13 mouse cellular contexts compared by ENCODE assay signal in genomic region chr8:46202350-46202749, GRCm38 (mm10). TPM values are rescaled to one million over a fixed set of nuclear protein-coding genes. Genes with fewer than 3 reads are reported as not detected.
DNase-seq lines count a peak whose midpoint lies in the region; ATAC-seq and TF ChIP-seq lines count a peak whose summit lies in the region.
"Had no signal": no experiment of that assay in that cellular context is flagged by ENCODE, and none has a peak within 500 bp of the region (broad histone marks: within the 10 kb centered on the region; RNA-seq: fewer than 3 reads in every experiment).

No protein-coding gene starts in this region.

- H3K36me3 ChIP-seq in neural tube, embryonic 11.5 days (ENCODE audit: control insufficient read depth, insufficient read depth, low read length): peaks cover 13% of the 10 kb centered on the region
- peaks cover 56% of the 10 kb centered on the region for H3K36me3 ChIP-seq in neural tube, embryonic 15.5 days
- H3K36me3 ChIP-seq in G1E (replicated peaks): peaks cover 72% of the 10 kb centered on the region

- 0 out of 2 replicates have a peak, but pooled peaks have one; percentile 16 for TF ChIP-seq CTCF in G1E (IDR thresholded peaks at IDR 0.05; ENCODE audit: low read depth, low read length)

- intact Hi-C loops in heart, postnatal 36 days (cut with DNase I): no loop called here

- H3K9ac ChIP-seq in neural tube, embryonic 11.5 days (ENCODE audit: low read length): no peak overlapping the region
- no peak overlapping the region for H3K9ac ChIP-seq in neural tube, embryonic 15.5 days (replicated peaks)
- H3K9ac ChIP-seq: lung, embryonic 15.5 days had no signal

- H3K4me2 ChIP-seq in neural tube, embryonic 11.5 days (ENCODE audit: low read depth): no peak overlapping the region
- H3K4me2 ChIP-seq in neural tube, embryonic 15.5 days: no peak overlapping the region
- H3K4me2 ChIP-seq: lung, embryonic 15.5 days had no signal

- 83% methylated on average over 6 of the region's 6 CpGs for WGBS in neural tube, embryonic 11.5 days
- 85% methylated on average over 6 of the region's 6 CpGs for WGBS in neural tube, embryonic 15.5 days

- no peaks in the 10 kb centered on the region for H3K4me1 ChIP-seq in neural tube, embryonic 11.5 days (ENCODE audit: control insufficient read depth, insufficient read depth, low read length)
- peaks cover 9% of the 10 kb centered on the region for H3K4me1 ChIP-seq in neural tube, embryonic 15.5 days
- H3K4me1 ChIP-seq in G1E (ENCODE audit: insufficient read depth, low read depth, low read length): peaks cover 4% of the 10 kb centered on the region; the same call in 1 of the 2 replicates
- H3K4me1 ChIP-seq: hindbrain, embryonic 10.5 days; lung, embryonic 15.5 days had no signal

- no peaks in the 10 kb centered on the region for H3K27me3 ChIP-seq in neural tube, embryonic 11.5 days (ENCODE audit: control insufficient read depth, insufficient read depth, low read length)
- no peaks in the 10 kb centered on the region for H3K27me3 ChIP-seq in neural tube, embryonic 15.5 days (replicated peaks)
- no peaks in the 10 kb centered on the region for H3K27me3 ChIP-seq in G1E (ENCODE audit: insufficient read depth, low read length)
- H3K27me3 ChIP-seq: lung, embryonic 15.5 days had no signal

- peak; percentile 52 for DNase-seq in heart, postnatal 4 days
- no peak for DNase-seq in heart, postnatal 36 days
- DNase-seq in neural tube, embryonic 11.5 days (ENCODE audit: low spot score): no peak
- no peak for DNase-seq in G1E (ENCODE audit: low spot score)
- no peak for DNase-seq in urinary bladder, postnatal 10 days (ENCODE audit: low spot score)
- DNase-seq in gastrocnemius, adult 18-20 months (ENCODE audit: low spot score): no peak
- DNase-seq: adrenal gland, postnatal 25 days; cerebellum, adult 18-20 months; kidney, postnatal 25 days had no signal

- ATAC-seq in neural tube, embryonic 11.5 days (ENCODE audit: insufficient read depth, low FRiP score, low TSS enrichment): 0 out of 2 replicates have a peak, but pooled peaks have one; percentile 38
- ATAC-seq in neural tube, embryonic 15.5 days (ENCODE audit: low FRiP score): no peak
- no peak; the same call in 1 of the 2 replicates for ATAC-seq in G1E (ENCODE audit: extremely low read depth, insufficient number of reproducible peaks, low FRiP score, poor library complexity, severe bottlenecking)
- peak; percentile 20; the same call in 1 of the 2 replicates for ATAC-seq in neutrophil, adult 5-6 weeks (ENCODE audit: extremely low read depth, insufficient number of reproducible peaks, low FRiP score, poor library complexity, severe bottlenecking)

- no peaks in the 10 kb centered on the region for H3K9me3 ChIP-seq in neural tube, embryonic 11.5 days (ENCODE audit: control insufficient read depth, low read length)
- H3K9me3 ChIP-seq in neural tube, embryonic 15.5 days (replicated peaks): no peaks in the 10 kb centered on the region
- no peaks in the 10 kb centered on the region for H3K9me3 ChIP-seq in G1E (replicated peaks)
- H3K9me3 ChIP-seq: hindbrain, embryonic 10.5 days; lung, embryonic 15.5 days had no signal

- H3K27ac ChIP-seq in neural tube, embryonic 11.5 days (ENCODE audit: low read depth, low read length): no peak overlapping the region
- no peak overlapping the region for H3K27ac ChIP-seq in neural tube, embryonic 15.5 days (replicated peaks)
- H3K27ac ChIP-seq: hindbrain, embryonic 10.5 days; lung, embryonic 15.5 days had no signal

- no peak overlapping the region for H3K4me3 ChIP-seq in neural tube, embryonic 11.5 days (ENCODE audit: low read depth, low read length)
- no peak overlapping the region for H3K4me3 ChIP-seq in neural tube, embryonic 15.5 days (replicated peaks)
- no peak overlapping the region for H3K4me3 ChIP-seq in G1E (ENCODE audit: low read depth, low read length)
- H3K4me3 ChIP-seq: hindbrain, embryonic 10.5 days; lung, embryonic 15.5 days had no signal

RNA-seq across cellular contexts. Expression of gene Slc25a4, which starts 8.7 kb away (rescaled TPM):
- total RNA-seq in heart, postnatal 4 days (2021): 1,000 to 10,000 TPM; 3,101 to 3,310 TPM
- total RNA-seq in heart, postnatal 36 days (2021): 1,000 to 10,000 TPM; 5,098 to 5,396 TPM
- 539 and 548 TPM in 2 replicates for polyA plus RNA-seq in neural tube, embryonic 11.5 days (2014; fragmentation: Nextera tagmentation; extraction: Ambion mirVana)
- 979 and 1,100 TPM in 2 replicates for polyA plus RNA-seq in neural tube, embryonic 15.5 days (2015; fragmentation: Nextera tagmentation; extraction: Ambion mirVana)
- total RNA-seq in G1E (2014; fragmentation: Nextera tagmentation) (80.9 and 81.6 TPM in 2 replicates), G1E (2017) (160 and 177 TPM in 2 replicates)
- 35.2 and 50.4 TPM in 2 replicates for polyA plus RNA-seq in G1E (2012)
- 26.7 and 45.7 TPM in 2 replicates for total RNA-seq in neutrophil, adult 5-6 weeks (2017)
- 1,000 to 10,000 TPM; 2,853 to 2,971 TPM for total RNA-seq in gastrocnemius, adult 18-20 months (2021)

RNA-seq across cellular contexts. Expression of gene Snx25, which starts 50.4 kb away (rescaled TPM):
- total RNA-seq in heart, postnatal 4 days (2021): 10 to 100 TPM; 12.2 to 12.7 TPM
- total RNA-seq in heart, postnatal 36 days (2021): 10 to 100 TPM; 10.5 to 10.8 TPM
- 6.5 and 8.5 TPM in 2 replicates for polyA plus RNA-seq in neural tube, embryonic 11.5 days (2014; fragmentation: Nextera tagmentation; extraction: Ambion mirVana)
- 11.2 and 12.0 TPM in 2 replicates for polyA plus RNA-seq in neural tube, embryonic 15.5 days (2015; fragmentation: Nextera tagmentation; extraction: Ambion mirVana)
- 16.9 and 17.4 TPM in 2 replicates for total RNA-seq in G1E (2014; fragmentation: Nextera tagmentation)
- total RNA-seq in G1E (2017): 34.1 and 38.8 TPM in 2 replicates
- 10.5 and 13.3 TPM in 2 replicates for polyA plus RNA-seq in G1E (2012)
- 34.4 and 35.5 TPM in 2 replicates for total RNA-seq in neutrophil, adult 5-6 weeks (2017)
- 1 to 10 TPM; 5.8 to 7.4 TPM for total RNA-seq in gastrocnemius, adult 18-20 months (2021)

RNA-seq across cellular contexts. Expression of gene Cfap97, which starts 50.8 kb away (rescaled TPM):
- total RNA-seq in heart, postnatal 4 days (2021): 10 to 100 TPM; 14.1 to 15.2 TPM
- total RNA-seq in heart, postnatal 36 days (2021): 10 to 100 TPM; 11.2 to 13.3 TPM
- polyA plus RNA-seq in neural tube, embryonic 11.5 days (2014; fragmentation: Nextera tagmentation; extraction: Ambion mirVana): 20.1 and 22.1 TPM in 2 replicates
- polyA plus RNA-seq in neural tube, embryonic 15.5 days (2015; fragmentation: Nextera tagmentation; extraction: Ambion mirVana): 25.0 and 26.5 TPM in 2 replicates
- total RNA-seq in G1E (2014; fragmentation: Nextera tagmentation): 59.3 and 69.4 TPM in 2 replicates
- 27.4 and 31.8 TPM in 2 replicates for total RNA-seq in G1E (2017)
- 1.4 and 2.0 TPM in 2 replicates for polyA plus RNA-seq in G1E (2012)
- 22.3 and 25.0 TPM in 2 replicates for total RNA-seq in neutrophil, adult 5-6 weeks (2017)
- 10 to 100 TPM; 13.6 to 14.9 TPM for total RNA-seq in gastrocnemius, adult 18-20 months (2021)

Comparison
In these comparisons a context has a peak if more than half of its experiments do, and no peak if none do; other contexts are left out.
1. ATAC-seq: peak in neural tube, embryonic 11.5 days (single experiment) and neutrophil, adult 5-6 weeks (single experiment); none in neural tube, embryonic 15.5 days (single experiment) and G1E (single experiment).
2. RNA of gene Slc25a4, which starts 8.7 kb away (total RNA-seq): 5,098 to 5,396 TPM in heart, postnatal 36 days, 3,101 to 3,310 TPM in heart, postnatal 4 days and 2,853 to 2,971 TPM in gastrocnemius, adult 18-20 months; 80.9 to 177 TPM in G1E and 26.7 to 45.7 TPM in neutrophil, adult 5-6 weeks; every median in the first group is over 10 times any median in the second.